Mouse (Mus musculus): Measurements from ENCODE around the gene Ankrd33. TPM values are rescaled to one million over a fixed set of nuclear protein-coding genes. Genes with fewer than 3 reads are reported as not detected.

Ankrd33 gene
- total and polyA plus RNA-seq, 2 experiments, result not detected

GRCm38 (mm10) chr15:101122290-101122589, 6.7 kb downstream of the Ankrd33 start:
- Histone ChIP-seq H3K4me1 (ENCODE audit: control insufficient read depth, insufficient read depth, low read length) (no peaks in the 10 kb centered on the region), H3K9ac (ENCODE audit: low read depth, low read length) (no peak overlapping the region), H3K79me2 (ENCODE audit: control insufficient read depth, insufficient read depth, low read length) (no peaks in the 10 kb centered on the region), H3K4me3 (ENCODE audit: insufficient read depth, low read depth, low read length) (no peak overlapping the region), H3K27me3 (ENCODE audit: control insufficient read depth, insufficient read depth, low read length) (no peaks in the 10 kb centered on the region), H3K27ac (replicated peaks; ENCODE audit: insufficient read depth, low read depth, low read length) (no peak overlapping the region), H3K36me3 (ENCODE audit: control insufficient read depth, insufficient read depth, low read length) (no peaks in the 10 kb centered on the region)
- DNase-seq (ENCODE audit: extremely low read depth, low read depth, low spot score), result no peak
- TF ChIP-seq POLR2A (IDR thresholded peaks at IDR 0.05; ENCODE audit: extremely low read depth, insufficient read depth, low read length) (no peak), CTCF (IDR thresholded peaks at IDR 0.05; ENCODE audit: low read depth, low read length) (no peak)
- WGBS, result 67% methylated on average over 2 of the region's 2 CpGs

- no peaks in the 10 kb centered on the region for H3K79me2 ChIP-seq (ENCODE audit: control insufficient read depth, insufficient read depth, low read length)
- no peaks in the 10 kb centered on the region for H3K36me3 ChIP-seq (ENCODE audit: control insufficient read depth, insufficient read depth, low read length)
- 83% methylated on average over 4 of the region's 4 CpGs for WGBS
- H3K4me1 ChIP-seq (ENCODE audit: control insufficient read depth, insufficient read depth, low read length), result no peaks in the 10 kb centered on the region
- no peaks in the 10 kb centered on the region for H3K27me3 ChIP-seq (ENCODE audit: control insufficient read depth, insufficient read depth, low read length)
- DNase-seq (ENCODE audit: extremely low read depth, low read depth, low spot score), result no peak
- H3K9ac ChIP-seq (ENCODE audit: low read depth, low read length), result no peak overlapping the region
- TF ChIP-seq POLR2A (IDR thresholded peaks at IDR 0.05; ENCODE audit: extremely low read depth, insufficient read depth, low read length) (no peak), CTCF (IDR thresholded peaks at IDR 0.05; ENCODE audit: low read depth, low read length) (no peak)
- H3K27ac ChIP-seq (replicated peaks; ENCODE audit: insufficient read depth, low read depth, low read length), result no peak overlapping the region
- H3K4me3 ChIP-seq (ENCODE audit: insufficient read depth, low read depth, low read length), result no peak overlapping the region
Measured at GRCm38 (mm10) chr15:101123202-101123601, 7.6 kb downstream of the Ankrd33 start.

- no peaks in the 10 kb centered on the region for H3K79me2 ChIP-seq (ENCODE audit: control insufficient read depth, insufficient read depth, low read length)
- WGBS, result 95% methylated on average over 6 of the region's 6 CpGs
- H3K27ac ChIP-seq (replicated peaks; ENCODE audit: insufficient read depth, low read depth, low read length), result no peak overlapping the region
- DNase-seq (ENCODE audit: extremely low read depth, low read depth, low spot score), result no peak
- TF ChIP-seq CTCF (IDR thresholded peaks at IDR 0.05; ENCODE audit: low read depth, low read length), result no peak
- TF ChIP-seq POLR2A (IDR thresholded peaks at IDR 0.05; ENCODE audit: extremely low read depth, insufficient read depth, low read length), result no peak
- 0 out of 2 replicates have a peak, but pooled peaks cover 2% of the 10 kb centered on the region for H3K27me3 ChIP-seq (ENCODE audit: control insufficient read depth, insufficient read depth, low read length)
- no peaks in the 10 kb centered on the region for H3K36me3 ChIP-seq (ENCODE audit: control insufficient read depth, insufficient read depth, low read length)
- H3K4me3 ChIP-seq (ENCODE audit: insufficient read depth, low read depth, low read length), result no peak overlapping the region
- H3K9ac ChIP-seq (ENCODE audit: low read depth, low read length), result no peak overlapping the region
- peaks cover 2% of the 10 kb centered on the region; the same call in 1 of the 2 replicates for H3K4me1 ChIP-seq (ENCODE audit: control insufficient read depth, insufficient read depth, low read length)
Measured at GRCm38 (mm10) chr15:101125561-101125960, 10.0 kb downstream of the Ankrd33 start.

GRCm38 (mm10) chr15:101126876-101127544, 11.5 kb downstream of the Ankrd33 start:
- Histone ChIP-seq H3K27me3 (ENCODE audit: control insufficient read depth, insufficient read depth, low read length) (0 out of 2 replicates have a peak, but pooled peaks cover 2% of the 10 kb centered on the region), H3K4me1 (ENCODE audit: control insufficient read depth, insufficient read depth, low read length) (peaks cover 2% of the 10 kb centered on the region; the same call in 1 of the 2 replicates), H3K4me3 (ENCODE audit: insufficient read depth, low read depth, low read length) (no peak overlapping the region), H3K79me2 (ENCODE audit: control insufficient read depth, insufficient read depth, low read length) (no peaks in the 10 kb centered on the region), H3K36me3 (ENCODE audit: control insufficient read depth, insufficient read depth, low read length) (no peaks in the 10 kb centered on the region), H3K27ac (replicated peaks; ENCODE audit: insufficient read depth, low read depth, low read length) (no peak overlapping the region), H3K9ac (ENCODE audit: low read depth, low read length) (no peak overlapping the region)
- no peak for TF ChIP-seq POLR2A (IDR thresholded peaks at IDR 0.05; ENCODE audit: extremely low read depth, insufficient read depth, low read length)
- no peak for TF ChIP-seq CTCF (IDR thresholded peaks at IDR 0.05; ENCODE audit: low read depth, low read length)
- WGBS, result 85% methylated on average over 12 of the region's 12 CpGs
- no peak for DNase-seq (ENCODE audit: extremely low read depth, low read depth, low spot score)

GRCm38 (mm10) chr15:101128181-101129089, 12.9 kb downstream of the Ankrd33 start, which contains the start of gene Acvrl1:
Gene Acvrl1 (plus strand): TSS chr15:101128522.
- Histone ChIP-seq H3K36me3 (ENCODE audit: control insufficient read depth, insufficient read depth, low read length) (no peaks in the 10 kb centered on the region), H3K4me1 (ENCODE audit: control insufficient read depth, insufficient read depth, low read length) (peaks cover 2% of the 10 kb centered on the region; the same call in 1 of the 2 replicates), H3K9ac (ENCODE audit: low read depth, low read length) (peak within 1 kb of the TSS; percentile 65), H3K27ac (replicated peaks; ENCODE audit: insufficient read depth, low read depth, low read length) (peak within 1 kb of the TSS; percentile 26; the same call in 1 of the 2 replicates), H3K27me3 (ENCODE audit: control insufficient read depth, insufficient read depth, low read length) (0 out of 2 replicates have a peak, but pooled peaks cover 2% of the 10 kb centered on the region), H3K4me3 (ENCODE audit: insufficient read depth, low read depth, low read length) (peak within 1 kb of the TSS; percentile 60), H3K79me2 (ENCODE audit: control insufficient read depth, insufficient read depth, low read length) (no peaks in the 10 kb centered on the region)
- TF ChIP-seq POLR2A (IDR thresholded peaks at IDR 0.05; ENCODE audit: extremely low read depth, insufficient read depth, low read length) (no peak), CTCF (IDR thresholded peaks at IDR 0.05; ENCODE audit: low read depth, low read length) (no peak)
- 6% methylated on average over 46 of the region's 46 CpGs for WGBS
- DNase-seq (ENCODE audit: extremely low read depth, low read depth, low spot score), result no peak
